Mouse (Mus musculus) E14TG2a.4 (cell line): ENCODE measurements at regions not wholly inside any gene's neighbourhood (a gene's known extent, or its start where the extent isn't known, plus 50 kb on each side); places are given as distances from the start of the nearest gene placed in this dataset.

Source experiments
- CTCF ChIP-seq: conservative IDR thresholded peaks from 2 replicates; pipeline ENCODE4 v1.5.1; 2014; ENCODE audit warnings: low read length
- NANOG ChIP-seq: IDR thresholded peaks from 2 replicates; pipeline ENCODE4 v1.6.1; 2014; ENCODE audit warnings: borderline replicate concordance, low read length, mixed read lengths

DNA sequence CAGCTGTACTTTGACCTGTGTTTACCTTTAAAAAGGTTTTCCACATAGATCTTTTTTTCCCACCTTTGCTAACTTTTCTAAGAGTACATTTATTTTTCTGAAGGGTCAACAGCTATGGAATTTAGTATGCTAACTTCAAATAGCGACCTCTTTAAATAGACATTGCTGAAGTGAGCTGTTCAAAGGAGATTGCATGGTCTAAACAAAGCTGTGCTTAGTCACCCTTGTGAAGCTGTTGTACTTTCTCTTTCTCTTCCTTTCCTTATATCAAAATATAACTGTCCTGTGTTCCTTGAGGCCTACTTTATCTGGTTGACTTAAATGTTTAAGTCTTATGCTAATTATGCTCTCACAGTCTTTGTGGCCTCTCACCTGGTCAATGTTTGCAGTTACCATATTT, 1416.2 kb upstream of the Zeb2 start:
- TF ChIP-seq CTCF (no peak), NANOG (no peak)
